In genomic region chr2:133564248-133564886, GRCm38 (mm10) we compare ENCODE assay signal across 16 mouse cellular contexts.
"Had no signal": no experiment of that assay in that cellular context is flagged by ENCODE, and none has a peak within 500 bp of the region (broad histone marks: within the 10 kb centered on the region; RNA-seq: fewer than 3 reads in every experiment).

No protein-coding gene starts in this region.

- H3K36me3 ChIP-seq: midbrain, embryonic 13.5 days; neural tube, embryonic 15.5 days had no signal

- H3K4me3 ChIP-seq: limb, embryonic 13.5 days; midbrain, embryonic 13.5 days; myocyte; neural tube, embryonic 15.5 days had no signal

- H3K9me3 ChIP-seq: limb, embryonic 13.5 days; midbrain, embryonic 13.5 days; neural tube, embryonic 15.5 days had no signal

- H3K27ac ChIP-seq: liver, embryonic 14.5 days; midbrain, embryonic 13.5 days; neural tube, embryonic 15.5 days had no signal

- H3K4me2 ChIP-seq: limb, embryonic 13.5 days; midbrain, embryonic 13.5 days; neural tube, embryonic 15.5 days had no signal

- H3K4me1 ChIP-seq: midbrain, embryonic 13.5 days had no signal

- DNase-seq: kidney, adult 18-20 months; kidney, postnatal 36 days; layer of hippocampus, adult 9-11 months; layer of hippocampus, postnatal 36 days; lung, adult 18-20 months; lung, postnatal 14 days; right cerebral cortex, adult 18-20 months; right cerebral cortex, postnatal 25 days; spleen, adult 18-20 months; thymus, adult 2 months; thymus, postnatal 25 days had no signal

- ATAC-seq: midbrain, embryonic 13.5 days had no signal

- H3K9ac ChIP-seq: limb, embryonic 13.5 days; liver, embryonic 14.5 days; midbrain, embryonic 13.5 days; neural tube, embryonic 15.5 days had no signal

- H3K27me3 ChIP-seq: limb, embryonic 13.5 days; midbrain, embryonic 13.5 days; neural tube, embryonic 15.5 days had no signal
